Mouse (Mus musculus): ENCODE measurements around the gene Cdk13. TPM values are rescaled to one million over a fixed set of nuclear protein-coding genes. Genes with fewer than 3 reads are reported as not detected.

Cdk13 gene
- total RNA-seq (2021), result 10 to 100 TPM; 57.3 to 58.8 TPM

DNA sequence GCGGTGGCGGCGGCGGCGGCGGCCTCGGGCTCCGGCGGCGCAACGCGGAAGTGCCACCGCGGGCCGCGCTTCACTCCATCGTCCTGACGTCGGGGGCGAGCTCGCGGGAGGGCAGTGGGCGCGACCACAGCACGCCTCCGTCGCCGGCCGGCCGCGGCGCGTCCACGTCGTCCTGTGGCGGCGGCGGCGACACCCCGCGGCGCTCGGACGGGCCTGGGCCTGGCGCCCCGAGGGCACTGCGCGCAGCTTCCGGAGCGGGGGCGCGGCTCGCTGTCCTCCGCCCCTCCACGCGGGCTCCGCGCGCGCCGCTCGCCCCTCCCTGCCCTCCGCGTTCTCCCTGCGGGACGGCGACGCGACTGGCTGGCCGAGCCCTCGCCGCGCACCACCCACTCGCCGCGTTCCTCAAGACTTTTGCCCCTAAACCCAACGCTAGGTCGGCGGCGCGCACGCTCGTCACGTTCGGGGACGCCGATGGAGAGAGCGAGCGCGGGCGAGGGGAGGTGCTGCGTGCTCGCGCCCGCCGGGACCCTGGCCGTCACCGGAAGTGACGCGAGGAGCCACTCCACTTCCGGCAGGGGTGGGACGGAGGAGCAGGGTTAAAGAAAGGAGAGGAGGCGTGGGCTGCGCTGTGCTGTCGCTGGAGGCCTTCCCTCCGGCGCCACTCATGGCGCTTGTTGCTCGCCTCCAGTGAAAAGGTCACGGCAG lies at the start of gene Cdk13:
Cdk13 (minus strand) TSS at position 189 of the 705 bp plus-strand sequence.
- DNase-seq, result peak; percentile 99

DNA sequence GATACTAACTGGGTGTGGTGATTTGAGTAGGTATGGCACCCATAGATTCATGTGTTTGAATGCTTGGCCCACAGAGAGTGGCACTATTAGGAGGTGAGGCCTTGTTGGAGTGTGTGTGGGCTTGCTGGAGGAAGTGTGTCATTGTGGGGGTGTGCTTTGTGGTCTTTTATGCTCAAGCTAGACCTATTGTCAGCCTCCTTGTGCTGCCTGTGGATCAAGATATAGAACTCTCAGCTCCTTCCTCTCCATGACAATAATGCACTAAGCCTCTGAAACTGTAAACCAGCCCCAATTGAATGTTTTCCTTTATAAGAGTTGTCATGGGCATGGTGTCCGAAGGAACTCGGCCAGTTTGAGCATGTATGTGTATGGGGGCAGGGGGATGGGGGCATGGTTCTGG lies 38.4 kb upstream of the Cdk13 start:
- DNase-seq, result no peak

- no peak for DNase-seq
Measured at GRCm38 (mm10) chr13:17842756-17843155, 37.9 kb upstream of the Cdk13 start.

DNA sequence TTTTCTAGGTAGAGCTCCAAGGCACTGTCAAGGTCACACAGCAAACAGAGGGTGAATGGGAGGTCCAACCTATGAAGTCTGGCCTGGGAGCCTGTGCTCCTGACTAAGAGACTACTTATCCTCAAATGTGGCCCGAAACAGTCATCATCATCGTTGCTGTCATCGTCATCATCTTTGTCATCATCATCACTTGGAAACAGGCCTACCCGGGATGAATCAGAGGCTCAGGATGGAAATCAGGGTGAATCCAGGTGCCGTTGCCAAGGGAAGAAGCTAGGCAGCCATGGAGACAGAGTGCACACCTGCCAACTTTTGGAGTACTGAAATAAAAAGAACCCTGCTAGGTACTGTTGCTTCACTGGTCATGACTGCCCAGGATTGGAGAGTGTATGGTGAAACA lies 34.2 kb upstream of the Cdk13 start:
- DNase-seq, result peak; percentile 10 to 16

GRCm38 (mm10) chr13:17838484-17838851 lies 33.6 kb upstream of the Cdk13 start:
- no peak for DNase-seq

GRCm38 (mm10) chr13:17837610-17838483 lies 33.0 kb upstream of the Cdk13 start:
- DNase-seq, result peak in 1 of 2 experiments; percentile 37

DNA sequence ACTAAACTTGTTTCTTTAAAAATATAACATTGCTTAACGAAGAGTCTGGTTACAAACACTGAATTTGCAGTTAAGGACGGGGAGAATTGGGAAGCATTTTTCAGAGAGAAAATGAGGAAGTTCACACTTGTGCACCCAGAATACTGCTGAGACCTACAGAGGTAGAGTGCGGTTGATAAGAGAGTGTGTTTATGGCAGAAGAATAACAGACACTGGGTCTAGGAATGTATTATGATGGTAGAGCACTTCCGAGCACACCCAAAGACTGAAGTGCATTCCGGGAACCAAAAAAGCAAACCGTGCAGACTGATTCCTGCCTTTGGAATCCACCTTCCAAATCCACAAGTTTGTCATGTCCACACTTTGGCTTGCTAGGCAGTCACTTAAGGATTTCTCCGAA lies 31.9 kb upstream of the Cdk13 start:
- no peak for DNase-seq

- DNase-seq, result no peak
Measured at GRCm38 (mm10) chr13:17832940-17833339, 28.0 kb upstream of the Cdk13 start.

DNA sequence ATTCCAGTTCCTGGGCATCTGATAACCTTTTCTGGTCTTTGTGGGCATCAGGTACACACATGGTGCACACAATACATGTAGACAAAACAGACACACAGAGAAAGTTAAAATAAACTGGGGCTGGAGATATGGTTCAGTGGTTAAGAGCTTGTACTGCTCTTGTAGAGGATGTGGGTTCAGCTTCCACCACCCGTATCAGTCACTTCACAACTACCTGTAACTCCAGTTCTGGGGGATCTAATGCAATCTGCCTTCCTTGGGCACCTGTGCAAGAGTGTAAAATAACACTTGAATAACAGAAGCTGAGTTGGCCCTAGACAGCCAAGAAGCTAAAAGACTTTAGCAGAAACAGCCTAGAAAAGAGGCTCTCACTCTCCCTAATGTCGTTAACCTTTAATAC lies 12.3 kb upstream of the Cdk13 start:
- no peak for DNase-seq

DNA sequence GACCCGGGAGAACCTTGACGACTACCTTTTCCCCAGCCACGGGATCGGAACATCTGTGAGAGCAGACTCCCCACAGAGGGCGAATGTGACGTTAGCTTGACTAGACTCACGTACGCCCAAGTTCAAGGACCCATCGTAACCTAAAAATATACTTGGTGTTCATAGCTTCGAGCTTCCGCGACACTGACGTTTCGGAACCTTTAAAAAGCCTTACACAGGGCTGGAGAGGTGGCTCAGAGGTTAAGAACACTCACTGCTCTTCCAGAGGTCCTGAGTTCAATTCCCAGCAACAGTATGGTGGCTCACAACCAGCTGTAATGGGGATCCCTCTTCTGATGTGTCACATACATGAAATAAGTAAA lies 698 bp upstream of the Cdk13 start:
- DNase-seq, result no peak

- peak; percentile 51 to 56 for DNase-seq
Measured at GRCm38 (mm10) chr13:17804058-17804841, 647 bp downstream of the Cdk13 start.

GRCm38 (mm10) chr13:17803331-17804057 lies 1.4 kb downstream of the Cdk13 start:
- DNase-seq, result peak; percentile 62 to 74

DNA sequence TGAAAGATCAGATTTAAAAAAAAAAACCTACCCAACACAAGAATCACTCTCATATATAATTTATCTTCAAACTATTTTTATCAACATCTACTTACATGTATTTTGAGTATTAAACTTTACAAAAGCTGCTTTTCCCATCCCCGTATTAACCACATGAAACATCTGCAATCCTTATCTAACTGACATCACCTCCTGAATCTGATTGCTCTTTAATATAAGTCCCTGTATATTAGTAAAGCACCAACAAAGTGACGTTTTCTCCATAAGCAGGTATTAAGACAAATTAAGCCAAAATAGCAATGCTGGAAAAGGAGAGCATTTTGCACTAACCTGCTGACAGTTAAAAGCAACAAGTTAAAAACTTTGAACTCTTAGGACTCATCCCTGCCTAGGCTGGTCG lies 2.0 kb downstream of the Cdk13 start:
- no peak for DNase-seq

DNA sequence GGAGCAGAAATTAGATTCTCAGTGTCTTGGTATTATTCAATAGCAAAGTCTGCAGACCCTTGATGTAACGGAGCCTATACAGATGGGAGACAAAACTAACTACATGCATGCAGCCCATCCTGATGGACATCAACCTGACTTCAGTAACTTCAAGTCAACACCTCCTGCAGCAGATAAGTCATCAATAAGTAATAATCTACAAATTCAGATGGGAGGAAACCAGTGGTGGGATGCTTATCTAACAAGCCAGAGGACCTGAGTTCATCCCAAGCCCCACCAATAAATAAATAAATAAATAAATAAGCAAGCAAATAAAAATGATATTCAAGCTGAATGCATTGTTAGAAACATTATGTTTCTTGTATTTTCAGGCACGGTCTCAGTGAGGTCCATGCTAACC lies 5.2 kb downstream of the Cdk13 start:
- no peak for DNase-seq

DNA sequence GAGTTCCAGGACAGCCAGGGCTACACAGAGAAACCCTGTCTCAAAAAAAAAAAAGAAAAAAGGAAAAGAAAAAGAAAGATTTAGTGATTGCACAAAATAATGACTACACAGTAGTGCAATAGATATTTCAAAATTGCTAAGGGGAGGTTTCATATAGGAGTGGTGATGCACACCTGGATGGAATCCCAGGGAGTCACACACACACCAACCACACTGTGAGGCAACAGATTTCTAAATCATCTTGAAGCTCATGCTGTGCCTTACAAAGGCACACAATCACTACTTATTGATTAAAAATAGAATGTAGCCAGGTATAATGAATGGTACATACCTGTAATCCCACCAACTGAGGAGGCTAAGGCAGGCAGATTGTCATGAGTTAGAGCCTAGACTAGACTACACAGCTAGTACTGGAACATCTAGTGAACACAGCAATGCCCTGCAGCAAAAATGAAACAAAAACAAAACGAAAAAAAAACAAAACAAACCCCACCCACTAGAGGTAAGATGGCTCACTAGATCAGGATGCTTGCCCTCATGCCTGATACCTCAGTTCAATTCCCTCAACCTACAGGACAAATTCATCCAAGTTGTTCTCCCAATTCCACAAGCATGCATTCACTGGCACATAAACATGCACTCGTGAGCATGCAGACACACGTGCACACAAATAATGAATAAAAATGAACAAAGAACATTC lies 9.0 kb downstream of the Cdk13 start:
- DNase-seq, result no peak

- DNase-seq, result no peak
Measured at GRCm38 (mm10) chr13:17783643-17784042, 21.3 kb downstream of the Cdk13 start.

DNA sequence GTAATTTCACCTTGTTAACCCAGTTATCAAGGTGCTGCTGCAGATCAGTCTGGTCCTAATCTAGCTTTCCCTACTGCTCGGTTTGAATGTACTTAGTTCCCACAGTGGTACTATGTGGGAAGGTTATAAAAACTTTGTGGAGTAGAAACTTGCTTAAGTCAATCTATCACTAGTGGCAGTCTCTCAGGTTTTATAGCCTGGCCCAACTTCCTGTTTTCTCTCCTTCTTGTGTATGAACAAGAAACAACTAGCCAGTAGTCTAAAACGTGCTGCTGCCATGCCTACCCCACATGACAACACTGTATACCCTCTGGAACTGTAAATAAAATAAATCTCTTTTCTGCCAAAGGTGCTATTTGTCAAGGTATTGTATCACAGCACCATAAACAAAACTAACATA lies 25.0 kb downstream of the Cdk13 start:
- no peak for DNase-seq

DNA sequence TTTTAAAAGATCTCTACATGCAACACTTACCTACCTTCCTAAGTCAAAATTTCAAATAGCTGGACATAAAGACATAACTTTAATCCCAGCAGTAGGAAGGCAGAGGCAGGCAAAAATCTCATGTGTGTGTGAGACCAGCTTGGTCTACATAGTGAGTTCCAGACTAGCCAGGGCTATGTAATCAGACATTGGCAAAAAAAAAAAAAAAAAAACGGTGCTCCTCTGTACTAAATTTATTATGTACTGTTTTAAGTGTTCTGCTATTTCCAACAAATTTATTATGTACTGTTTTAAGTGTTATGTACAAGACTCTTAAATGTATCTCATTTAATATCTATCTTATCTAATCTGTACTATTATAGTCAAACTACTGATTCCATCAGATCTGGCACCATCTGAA lies 28.6 kb downstream of the Cdk13 start:
- no peak for DNase-seq

GRCm38 (mm10) chr13:17775364-17775763 lies 29.5 kb downstream of the Cdk13 start:
- DNase-seq, result no peak

DNA sequence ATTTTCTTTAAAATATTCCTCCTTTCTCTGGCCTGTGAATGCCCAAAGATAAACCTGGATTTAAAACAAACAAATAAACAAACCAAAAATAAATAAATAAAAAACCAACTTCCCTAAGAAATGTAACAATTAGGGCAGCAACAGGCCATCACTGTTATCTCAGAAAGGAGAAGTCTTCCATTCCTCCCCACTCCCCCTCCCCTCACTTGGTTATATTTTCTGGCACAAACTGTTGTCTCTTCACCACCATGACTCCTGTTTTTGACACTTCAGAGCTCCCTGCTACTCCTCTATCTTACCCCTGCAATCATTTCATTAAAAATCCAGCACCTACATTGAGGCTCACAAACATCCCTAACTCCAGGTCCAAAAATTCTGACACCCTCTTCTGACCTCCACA lies 31.8 kb downstream of the Cdk13 start:
- no peak for DNase-seq

GRCm38 (mm10) chr13:17772574-17772973 lies 32.3 kb downstream of the Cdk13 start:
- DNase-seq, result peak; percentile 17 to 26

DNA sequence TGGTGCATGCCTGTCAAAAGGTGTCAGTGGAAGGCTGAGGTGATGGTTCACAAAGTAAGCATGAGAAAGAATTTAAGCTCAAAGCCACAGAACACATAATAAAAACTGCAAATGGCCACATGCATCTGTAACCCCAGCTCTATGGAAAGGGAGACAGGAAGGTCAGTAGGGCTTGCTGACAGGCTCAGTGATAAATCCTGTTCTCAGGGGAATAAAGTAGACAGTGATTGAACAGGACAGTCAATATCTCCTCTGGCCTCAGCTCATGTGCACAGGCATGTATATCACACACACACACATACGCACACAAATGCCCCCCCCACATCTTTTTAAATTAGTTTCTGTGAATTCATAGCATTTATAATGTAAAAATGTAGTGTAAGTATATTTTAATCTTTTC lies 42.5 kb downstream of the Cdk13 start:
- no peak for DNase-seq
